Mouse (Mus musculus) liver, embryonic 14.5 days (tissue): ENCODE measurements around the gene Dennd2a.

ENCODE experiments used
- CTCF ChIP-seq: IDR thresholded peaks from 2 replicates; pipeline ENCODE4 v1.5.1; 2016; ENCODE audit warnings: antibody characterized with exemption, low read depth, control low read depth
- EP300 ChIP-seq: IDR thresholded peaks from 2 replicates; pipeline ENCODE4 v1.6.1; 2016; ENCODE audit warnings: antibody characterized with exemption, low read depth

DNA sequence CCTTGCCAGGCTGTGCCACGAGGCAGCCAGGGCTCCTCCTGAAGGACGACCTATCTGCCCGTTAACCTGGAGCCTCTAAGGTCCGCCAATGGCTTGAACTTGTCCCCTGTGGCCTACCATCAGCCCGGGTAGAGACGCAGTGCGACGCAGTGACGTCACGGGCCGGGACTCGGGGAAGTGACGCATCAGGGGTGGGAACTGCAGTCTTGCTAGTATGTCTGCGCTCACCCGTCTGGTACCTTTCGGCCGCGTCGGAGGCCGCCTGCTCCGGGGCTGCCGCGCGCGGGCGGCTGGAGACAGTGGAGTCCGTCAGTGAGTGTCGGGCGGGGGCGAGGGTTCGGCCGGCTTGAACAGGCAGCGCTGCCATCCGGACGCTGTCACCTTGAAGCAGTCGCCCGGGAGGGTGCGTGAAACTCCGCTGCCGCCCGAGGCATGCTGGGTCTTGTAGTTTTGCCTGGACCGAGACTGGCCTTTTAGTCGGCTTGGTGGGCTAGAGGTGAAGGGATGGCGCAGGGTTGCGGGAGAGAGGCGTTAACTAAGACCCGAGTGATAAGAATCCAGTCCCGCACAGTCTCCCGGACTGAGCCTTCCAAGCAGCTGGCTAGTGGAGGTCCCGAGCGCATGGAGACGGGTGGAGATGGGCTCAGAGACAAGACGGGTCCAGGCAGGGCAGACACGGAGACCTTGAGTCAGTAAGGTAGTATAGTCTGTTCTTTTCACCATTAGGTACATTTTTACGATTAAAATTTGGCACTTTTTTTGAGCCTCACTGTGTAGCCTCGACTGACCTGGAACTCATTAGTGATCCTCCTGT, 34.9 kb upstream of the Dennd2a start, which contains the start of gene Ndufb2:
- TF ChIP-seq CTCF (no peak), EP300 (no peak)
